Mouse (Mus musculus): ENCODE results near the gene 4930544D05Rik.

DNA sequence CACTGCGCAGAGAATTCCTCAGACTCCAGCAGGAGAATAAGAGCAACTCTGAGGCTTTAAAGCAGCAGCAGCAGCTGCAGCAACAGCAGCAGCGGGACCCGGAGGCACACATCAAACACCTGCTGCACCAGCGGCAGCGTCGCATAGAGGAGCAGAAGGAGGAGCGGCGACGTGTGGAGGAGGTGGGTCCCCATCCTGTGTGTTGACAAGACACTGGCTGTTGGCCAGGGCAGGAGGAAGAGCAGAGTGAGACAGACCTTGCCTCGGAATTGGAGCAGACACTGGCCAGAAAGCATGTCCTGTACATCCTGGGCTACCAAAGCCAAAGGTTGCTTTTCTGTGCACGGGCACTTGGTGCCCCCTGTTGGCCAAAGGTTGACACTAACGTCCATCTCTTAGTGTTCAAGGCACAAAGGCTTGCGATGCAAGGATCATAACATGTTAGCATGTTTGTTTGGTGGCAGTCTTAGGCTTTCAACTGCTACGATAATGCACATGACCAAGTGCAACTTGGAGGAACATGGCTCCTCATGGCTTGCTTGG, 10.6 kb upstream of the 4930544D05Rik start:
- TF ChIP-seq POLR2A (IDR thresholded peaks at IDR 0.05; ENCODE audit: low read depth, low read length) (no peak), CTCF (IDR thresholded peaks at IDR 0.05; ENCODE audit: extremely low read depth, insufficient read length, insufficient replicate concordance, low read depth, low read length) (peak; percentile 85; the same call in 1 of the 2 replicates)
